Mouse (Mus musculus): ENCODE measurements around the gene C2cd4a.

C2cd4a gene

GRCm38 (mm10) chr9:67786311-67786710 is 45.8 kb downstream of the C2cd4a start:
- DNase-seq (ENCODE audit: low spot score) = no peak

GRCm38 (mm10) chr9:67783925-67784324 is 48.2 kb downstream of the C2cd4a start:
- DNase-seq (ENCODE audit: low spot score) = no peak

GRCm38 (mm10) chr9:67783464-67783863 is 48.7 kb downstream of the C2cd4a start:
- no peak for DNase-seq (ENCODE audit: low spot score)

- no peak for DNase-seq (ENCODE audit: low spot score)
Measured at GRCm38 (mm10) chr9:67782786-67783185, 49.3 kb downstream of the C2cd4a start.
